Mouse (Mus musculus): Measurements from ENCODE around the gene Rab42. TPM values are rescaled to one million over a fixed set of nuclear protein-coding genes. Genes with fewer than 3 reads are reported as not detected.

Rab42 gene
- polyA plus RNA-seq (2015; fragmentation: Nextera tagmentation; extraction: Ambion mirVana), result 0.52 and 0.54 TPM in 2 replicates

DNA sequence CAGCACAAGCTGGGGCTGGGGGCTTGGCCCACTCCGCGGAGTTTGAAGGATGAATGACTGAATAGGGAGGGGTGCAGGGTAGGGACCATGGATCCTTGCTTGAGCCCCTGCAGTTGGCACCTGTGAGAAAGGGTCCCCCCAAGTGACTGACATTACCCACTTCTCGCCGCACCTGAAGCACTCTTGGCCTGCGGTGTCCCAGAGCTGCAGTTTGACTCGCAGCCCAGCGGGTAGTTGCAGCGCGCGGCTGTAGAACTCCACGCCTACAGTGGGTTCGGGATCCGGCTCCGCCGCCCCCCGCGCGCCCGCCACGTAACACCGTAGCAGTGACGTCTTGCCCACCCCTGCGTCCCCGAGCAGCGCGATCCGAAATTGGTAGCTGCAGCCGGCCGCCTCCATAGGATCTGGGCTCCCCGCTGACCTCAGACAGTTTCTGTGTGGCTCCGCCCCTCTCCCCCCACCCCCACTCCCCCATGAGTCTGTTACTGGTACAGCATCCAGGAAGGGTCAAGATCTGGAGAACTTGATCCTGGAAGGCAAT, at the start of gene Rab42:
Gene Rab42, minus strand, starts transcription at position 447 of the 541 bp plus-strand sequence.
- peak within 1 kb of the TSS; percentile 62 for H3K4me3 ChIP-seq (replicated peaks)
- H3K4me1 ChIP-seq (replicated peaks), result peaks cover 29% of the 10 kb centered on the region
- no peaks in the 10 kb centered on the region for H3K36me3 ChIP-seq (replicated peaks)
- H3K27me3 ChIP-seq, result no peaks in the 10 kb centered on the region
- H3K4me2 ChIP-seq, result peak within 1 kb of the TSS; percentile 88
- peak; percentile 69 for ATAC-seq (ENCODE audit: insufficient read depth)
- WGBS (ENCODE audit: insufficient replicate concordance), result 2% methylated on average over 31 of the region's 31 CpGs
- H3K27ac ChIP-seq (replicated peaks), result peak within 1 kb of the TSS; percentile 38; the same call in 1 of the 2 replicates
- no peaks in the 10 kb centered on the region for H3K9me3 ChIP-seq (replicated peaks)
- peak within 1 kb of the TSS; percentile 61 for H3K9ac ChIP-seq

DNA sequence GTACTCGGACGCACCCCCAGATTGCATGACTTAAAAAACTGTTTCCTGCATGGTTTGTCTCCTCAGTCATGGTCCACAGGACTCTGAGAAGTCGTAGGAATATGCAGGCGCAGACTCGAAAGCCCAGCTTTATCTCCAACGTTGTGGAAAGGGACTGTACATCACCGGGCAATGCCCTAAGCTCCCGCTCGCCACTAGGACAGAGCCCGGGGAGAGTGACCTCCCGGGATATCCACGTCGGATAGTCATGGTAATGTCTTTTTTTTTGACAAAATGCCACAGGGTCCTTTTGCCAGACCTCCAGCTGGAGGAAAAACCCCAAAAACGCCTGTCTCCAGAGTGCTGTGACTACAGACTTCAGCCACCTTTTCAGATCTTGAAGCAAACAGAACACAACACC, 49.6 kb upstream of the Rab42 start:
- Histone ChIP-seq H3K9ac (peak overlapping the region; percentile 88), H3K4me2 (peak overlapping the region; percentile 81), H3K27ac (replicated peaks) (peak overlapping the region; percentile 94), H3K9me3 (replicated peaks) (no peaks in the 10 kb centered on the region), H3K36me3 (replicated peaks) (peaks cover 39% of the 10 kb centered on the region), H3K27me3 (no peaks in the 10 kb centered on the region), H3K4me3 (replicated peaks) (peak overlapping the region; percentile 82), H3K4me1 (replicated peaks) (peaks cover 68% of the 10 kb centered on the region)
- ATAC-seq (ENCODE audit: insufficient read depth), result no peak
- WGBS (ENCODE audit: insufficient replicate concordance), result 0% methylated on average over 14 of the region's 14 CpGs

DNA sequence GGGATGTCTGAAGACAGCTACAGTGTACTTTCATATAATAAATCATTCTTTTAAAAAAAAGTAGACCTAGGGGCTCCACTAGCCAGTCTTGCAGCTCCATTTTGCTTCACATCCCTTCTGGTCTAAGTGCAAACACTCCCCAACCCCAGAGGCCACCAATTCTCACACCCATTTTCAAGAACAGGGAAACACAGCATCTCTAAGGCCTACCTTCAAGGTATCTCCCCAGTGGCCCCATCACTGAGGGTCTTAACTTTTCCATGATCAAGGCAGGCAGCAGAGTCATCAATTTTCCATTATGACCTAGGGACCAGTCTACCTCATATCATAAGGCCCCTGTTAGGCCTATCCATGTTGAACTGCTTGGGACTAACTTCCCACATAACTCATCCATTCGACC, 48.2 kb upstream of the Rab42 start:
- peaks cover 59% of the 10 kb centered on the region for H3K4me1 ChIP-seq (replicated peaks)
- no peak for ATAC-seq (ENCODE audit: insufficient read depth)
- H3K9me3 ChIP-seq (replicated peaks), result no peaks in the 10 kb centered on the region
- H3K9ac ChIP-seq, result peak overlapping the region; percentile 88
- H3K27ac ChIP-seq (replicated peaks), result peak overlapping the region; percentile 94
- H3K27me3 ChIP-seq, result no peaks in the 10 kb centered on the region
- WGBS (ENCODE audit: insufficient replicate concordance), result 11% methylated on average over 1 of the region's 1 CpGs
- peaks cover 29% of the 10 kb centered on the region for H3K36me3 ChIP-seq (replicated peaks)
- H3K4me3 ChIP-seq (replicated peaks), result peak overlapping the region; percentile 82
- peak overlapping the region; percentile 81 for H3K4me2 ChIP-seq

GRCm38 (mm10) chr4:132350854-132351253, 47.7 kb upstream of the Rab42 start:
- peak overlapping the region; percentile 82 for H3K4me3 ChIP-seq (replicated peaks)
- peaks cover 59% of the 10 kb centered on the region for H3K4me1 ChIP-seq (replicated peaks)
- H3K27me3 ChIP-seq, result no peaks in the 10 kb centered on the region
- no peak overlapping the region for H3K9ac ChIP-seq
- WGBS (ENCODE audit: insufficient replicate concordance), result 47% methylated on average over 3 of the region's 3 CpGs
- no peaks in the 10 kb centered on the region for H3K9me3 ChIP-seq (replicated peaks)
- no peak for ATAC-seq (ENCODE audit: insufficient read depth)
- H3K4me2 ChIP-seq, result peak overlapping the region; percentile 81; the same call in 1 of the 2 replicates
- peak overlapping the region; percentile 94 for H3K27ac ChIP-seq (replicated peaks)
- peaks cover 29% of the 10 kb centered on the region for H3K36me3 ChIP-seq (replicated peaks)

GRCm38 (mm10) chr4:132350123-132350740, 47.0 kb upstream of the Rab42 start:
- no peak for ATAC-seq (ENCODE audit: insufficient read depth)
- WGBS (ENCODE audit: insufficient replicate concordance), result 36% methylated on average over 2 of the region's 2 CpGs
- no peak overlapping the region for H3K9ac ChIP-seq
- H3K4me2 ChIP-seq, result no peak overlapping the region
- H3K4me3 ChIP-seq (replicated peaks), result no peak overlapping the region
- peak overlapping the region; percentile 94 for H3K27ac ChIP-seq (replicated peaks)
- H3K9me3 ChIP-seq (replicated peaks), result no peaks in the 10 kb centered on the region
- H3K4me1 ChIP-seq (replicated peaks), result peaks cover 55% of the 10 kb centered on the region
- H3K27me3 ChIP-seq, result no peaks in the 10 kb centered on the region
- peaks cover 29% of the 10 kb centered on the region for H3K36me3 ChIP-seq (replicated peaks)

DNA sequence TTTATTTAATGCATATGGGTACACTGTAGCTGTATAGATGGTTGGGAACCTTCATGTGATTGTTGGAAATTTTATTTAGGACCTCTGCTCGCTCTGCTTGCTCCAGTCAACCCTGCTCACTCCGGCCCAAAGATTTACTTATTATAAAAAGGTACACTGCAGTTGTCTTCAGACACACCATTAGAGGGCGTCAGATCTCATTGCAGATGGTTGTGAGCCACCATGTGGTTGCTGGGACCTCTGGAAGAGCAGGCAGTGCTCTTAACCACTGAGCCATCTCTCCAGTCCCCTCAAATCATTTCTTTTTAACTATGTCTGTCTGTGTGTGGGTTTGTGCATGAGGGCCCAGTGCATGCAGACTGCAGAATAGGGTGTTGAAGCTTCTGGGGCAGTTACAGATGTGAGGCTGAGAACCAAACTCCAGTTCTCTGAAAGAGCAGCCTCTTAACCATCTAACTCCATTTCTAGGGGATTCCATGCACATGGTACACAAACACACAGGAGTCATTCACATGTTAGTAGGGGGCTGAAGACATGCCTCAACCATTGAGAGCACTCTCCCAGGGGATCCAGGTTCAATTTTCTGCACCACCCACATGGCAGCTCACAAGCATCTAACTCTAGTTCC, 46.4 kb upstream of the Rab42 start:
- no peak overlapping the region for H3K9ac ChIP-seq
- peaks cover 29% of the 10 kb centered on the region for H3K36me3 ChIP-seq (replicated peaks)
- no peaks in the 10 kb centered on the region for H3K27me3 ChIP-seq
- ATAC-seq (ENCODE audit: insufficient read depth), result no peak
- H3K4me3 ChIP-seq (replicated peaks), result no peak overlapping the region
- no peaks in the 10 kb centered on the region for H3K9me3 ChIP-seq (replicated peaks)
- H3K4me2 ChIP-seq, result no peak overlapping the region
- 42% methylated on average over 3 of the region's 3 CpGs for WGBS (ENCODE audit: insufficient replicate concordance)
- peaks cover 50% of the 10 kb centered on the region for H3K4me1 ChIP-seq (replicated peaks)
- peak overlapping the region; percentile 94 for H3K27ac ChIP-seq (replicated peaks)

- H3K27ac ChIP-seq (replicated peaks), result peak overlapping the region; percentile 87; the same call in 1 of the 2 replicates
- peaks cover 32% of the 10 kb centered on the region for H3K36me3 ChIP-seq (replicated peaks)
- H3K9me3 ChIP-seq (replicated peaks), result no peaks in the 10 kb centered on the region
- 40% methylated on average over 3 of the region's 3 CpGs for WGBS (ENCODE audit: insufficient replicate concordance)
- H3K4me1 ChIP-seq (replicated peaks), result peaks cover 59% of the 10 kb centered on the region
- no peak for ATAC-seq (ENCODE audit: insufficient read depth)
- no peak overlapping the region for H3K4me2 ChIP-seq
- no peaks in the 10 kb centered on the region for H3K27me3 ChIP-seq
- H3K4me3 ChIP-seq (replicated peaks), result no peak overlapping the region
- H3K9ac ChIP-seq, result no peak overlapping the region
These were observed 43.5 kb upstream of the Rab42 start for GRCm38 (mm10) chr4:132346661-132347060.

DNA sequence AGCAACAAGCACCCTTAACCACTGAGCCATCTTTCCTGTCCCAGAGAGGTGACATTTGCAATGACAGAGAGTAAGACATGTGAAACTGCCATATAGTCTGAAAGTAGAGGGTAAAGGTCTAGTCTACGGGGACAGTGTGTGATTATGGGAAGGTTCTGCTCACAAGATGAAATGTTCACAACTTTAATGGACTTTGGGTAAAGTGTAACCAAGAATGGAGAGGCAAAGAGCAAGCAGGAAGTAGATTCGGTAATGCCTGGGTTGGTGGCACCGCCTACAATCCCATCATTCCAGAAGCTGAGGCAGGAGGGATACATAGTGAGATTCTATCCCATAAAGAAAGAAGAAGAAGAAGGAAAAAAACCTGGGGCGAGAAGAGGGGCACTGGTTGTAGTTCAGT, 43.1 kb upstream of the Rab42 start:
- no peak overlapping the region for H3K4me2 ChIP-seq
- WGBS (ENCODE audit: insufficient replicate concordance), result 69% methylated on average over 4 of the region's 4 CpGs
- no peak for ATAC-seq (ENCODE audit: insufficient read depth)

GRCm38 (mm10) chr4:132345843-132346212, 42.6 kb upstream of the Rab42 start:
- Histone ChIP-seq H3K9me3 (replicated peaks) (no peaks in the 10 kb centered on the region), H3K27ac (replicated peaks) (peak overlapping the region; percentile 87), H3K4me1 (replicated peaks) (peaks cover 56% of the 10 kb centered on the region), H3K4me2 (peak overlapping the region; percentile 90), H3K36me3 (replicated peaks) (peaks cover 32% of the 10 kb centered on the region), H3K27me3 (no peaks in the 10 kb centered on the region), H3K4me3 (replicated peaks) (peak overlapping the region; percentile 87), H3K9ac (peak overlapping the region; percentile 82)
- 38% methylated on average over 5 of the region's 5 CpGs for WGBS (ENCODE audit: insufficient replicate concordance)
- ATAC-seq (ENCODE audit: insufficient read depth), result no peak

More for the DNA sequence above, 43.1 kb upstream of the Rab42 start:
- H3K4me3 ChIP-seq (replicated peaks), result peak overlapping the region; percentile 87; the same call in 1 of the 2 replicates
- H3K9me3 ChIP-seq (replicated peaks), result no peaks in the 10 kb centered on the region
- H3K27me3 ChIP-seq, result no peaks in the 10 kb centered on the region
- peak overlapping the region; percentile 87 for H3K27ac ChIP-seq (replicated peaks)
- H3K9ac ChIP-seq, result no peak overlapping the region
- H3K4me1 ChIP-seq (replicated peaks), result peaks cover 58% of the 10 kb centered on the region
- H3K36me3 ChIP-seq (replicated peaks), result peaks cover 32% of the 10 kb centered on the region

GRCm38 (mm10) chr4:132345135-132345842, 42.1 kb upstream of the Rab42 start:
- peak overlapping the region; percentile 87 for H3K4me3 ChIP-seq (replicated peaks)
- peak; percentile 89 for ATAC-seq (ENCODE audit: insufficient read depth)
- no peaks in the 10 kb centered on the region for H3K9me3 ChIP-seq (replicated peaks)
- peak overlapping the region; percentile 87 for H3K27ac ChIP-seq (replicated peaks)
- WGBS (ENCODE audit: insufficient replicate concordance), result under 1% methylated on average over 83 of the region's 83 CpGs
- H3K4me2 ChIP-seq, result peak overlapping the region; percentile 90
- H3K9ac ChIP-seq, result peak overlapping the region; percentile 82
- no peaks in the 10 kb centered on the region for H3K27me3 ChIP-seq
- H3K4me1 ChIP-seq (replicated peaks), result peaks cover 56% of the 10 kb centered on the region
- H3K36me3 ChIP-seq (replicated peaks), result peaks cover 32% of the 10 kb centered on the region

All from liver, embryonic 15.5 days (tissue).